Mouse (Mus musculus): ENCODE results near the gene Rasgrp3.
A peak's percentile ranks its signal among the peaks of the same experiment; 100 is the strongest.
"Not testable (repeated sequence)": the region's sequence is repeated elsewhere in the genome, so short reads cannot be mapped to it uniquely, and the experiment has no call there.

The Rasgrp3 gene

DNA sequence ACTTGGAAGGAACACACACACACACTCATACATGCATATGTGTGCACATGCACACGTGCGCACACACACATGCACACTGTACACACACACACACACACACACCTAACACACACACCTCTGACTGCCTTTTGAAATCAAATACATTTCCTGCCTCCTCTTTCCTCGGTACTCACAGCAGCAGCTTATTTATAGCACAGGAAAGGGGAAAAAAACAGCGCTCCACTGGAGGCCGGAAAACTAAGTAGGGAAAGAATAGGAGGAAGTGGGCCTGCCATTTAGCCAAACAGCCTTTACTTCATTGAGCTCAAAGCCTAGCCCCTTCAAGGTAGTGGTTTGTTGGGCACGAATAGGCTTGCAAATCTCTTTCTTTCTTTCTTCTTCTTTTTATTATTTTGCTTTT is at the start of gene Rasgrp3:
Gene Rasgrp3, plus strand, starts transcription at position 298 of the 400 bp plus-strand sequence.
- DNase-seq: peak; percentile 97

DNA sequence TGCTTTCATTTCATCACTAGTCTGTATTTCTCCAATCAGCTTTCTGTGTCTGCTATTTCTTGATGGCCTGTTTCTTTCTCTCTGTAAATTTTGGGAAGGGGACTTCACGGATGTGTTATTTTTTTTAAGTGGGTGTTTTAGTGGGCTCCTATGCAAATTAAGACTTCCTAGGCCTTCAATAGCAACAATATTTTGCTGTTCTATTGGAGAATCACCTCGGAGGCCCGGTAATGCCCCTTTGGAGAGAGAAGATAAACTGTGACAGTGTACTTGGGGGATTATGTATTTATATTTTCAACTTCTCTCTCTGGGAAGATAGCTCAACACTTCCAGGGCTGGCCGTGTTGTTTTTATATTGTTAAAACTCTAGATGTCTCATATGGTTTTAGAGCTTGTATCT is 47.3 kb upstream of the Rasgrp3 start:
- DNase-seq: no peak

DNA sequence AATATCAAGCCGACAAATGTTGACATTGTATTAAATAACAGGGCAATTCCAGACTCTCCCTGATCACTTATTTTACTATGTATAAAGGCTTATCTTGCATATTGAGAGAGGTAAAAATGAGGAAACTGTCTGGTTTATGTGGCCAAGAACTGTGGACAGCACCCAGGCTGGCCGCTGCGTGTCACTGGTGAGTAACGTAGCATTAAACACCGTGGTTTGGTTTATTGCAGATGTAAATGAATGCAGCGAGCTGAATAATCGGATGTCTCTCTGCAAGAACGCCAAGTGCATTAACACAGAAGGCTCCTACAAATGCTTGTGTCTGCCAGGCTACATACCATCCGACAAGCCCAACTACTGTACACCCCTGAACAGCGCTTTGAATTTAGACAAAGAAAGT is 45.6 kb upstream of the Rasgrp3 start:
- DNase-seq: peak; percentile 41

DNA sequence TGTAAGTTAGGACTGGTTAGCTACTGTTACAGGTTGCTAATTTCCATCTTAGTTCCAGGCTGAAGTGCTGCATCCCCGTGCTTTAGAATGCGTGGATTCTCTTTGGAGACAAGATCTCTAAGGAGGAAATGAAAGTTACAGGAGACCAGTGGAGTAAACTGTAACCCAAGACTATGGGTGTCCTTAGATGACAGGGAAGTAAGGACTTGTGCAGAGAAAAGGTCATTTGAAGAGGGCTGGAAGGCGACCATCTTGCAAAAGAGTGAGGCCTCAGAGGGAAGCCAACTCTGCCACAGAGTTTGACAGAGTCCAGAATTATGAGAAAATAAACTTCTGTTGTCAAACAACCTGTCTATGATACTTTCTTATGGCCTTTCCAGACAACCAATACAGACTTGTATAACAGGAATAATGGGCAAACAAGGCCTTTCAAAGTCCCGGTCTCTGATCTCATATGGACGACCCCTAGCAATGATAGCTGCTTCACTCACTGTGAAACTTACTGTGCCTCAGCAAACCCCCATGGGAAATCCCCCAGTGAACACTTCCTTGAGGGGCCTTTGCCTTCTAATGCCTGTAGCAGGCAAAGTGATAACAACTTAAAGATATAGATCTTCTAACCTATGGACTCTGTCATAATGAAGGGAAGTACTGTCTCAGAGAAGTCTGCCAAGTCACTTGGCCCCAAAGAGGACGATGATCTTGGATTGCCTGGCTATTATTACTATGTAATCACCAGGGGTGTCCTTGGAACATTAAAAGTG is 44.1 kb upstream of the Rasgrp3 start:
- peak; percentile 48 for DNase-seq

DNA sequence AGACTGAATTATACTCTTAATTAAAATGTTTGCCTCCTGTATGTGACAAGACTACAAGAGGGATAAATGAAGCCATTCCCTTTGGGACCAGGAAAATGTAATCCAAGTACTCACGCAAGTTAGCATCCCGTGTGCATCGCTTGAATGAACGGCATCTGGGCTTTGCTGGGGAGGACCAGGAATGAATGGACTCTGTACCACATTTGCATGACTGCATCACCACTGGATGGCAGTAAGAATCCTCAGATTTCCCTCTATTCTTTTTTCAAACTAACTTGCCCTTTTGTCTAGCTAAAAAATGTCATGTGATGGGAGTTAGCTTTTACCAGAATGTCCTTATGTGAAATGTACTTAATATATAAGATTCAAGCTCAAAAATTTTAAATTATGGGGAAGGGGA is 29.3 kb upstream of the Rasgrp3 start:
- DNase-seq: peak; percentile 61

DNA sequence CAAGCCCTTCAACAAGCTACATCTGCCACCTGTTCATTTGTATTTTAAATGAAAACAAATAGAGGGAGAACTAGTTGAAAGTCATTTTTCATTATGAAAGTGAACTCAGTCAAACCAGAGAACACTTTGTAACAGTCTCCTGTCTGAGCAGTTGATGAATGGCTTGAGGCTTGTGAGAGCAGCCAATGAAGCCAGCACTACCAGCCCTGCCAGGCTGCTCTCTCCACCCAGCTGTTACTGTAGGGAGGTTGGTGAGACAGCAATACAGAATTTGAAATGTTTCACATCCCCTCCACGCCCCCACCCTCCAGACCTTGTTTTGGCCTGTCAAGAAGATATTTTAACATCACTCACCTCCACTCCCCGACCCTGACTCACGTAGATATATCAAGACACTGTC is 18.8 kb upstream of the Rasgrp3 start:
- peak; percentile 59 for DNase-seq

DNA sequence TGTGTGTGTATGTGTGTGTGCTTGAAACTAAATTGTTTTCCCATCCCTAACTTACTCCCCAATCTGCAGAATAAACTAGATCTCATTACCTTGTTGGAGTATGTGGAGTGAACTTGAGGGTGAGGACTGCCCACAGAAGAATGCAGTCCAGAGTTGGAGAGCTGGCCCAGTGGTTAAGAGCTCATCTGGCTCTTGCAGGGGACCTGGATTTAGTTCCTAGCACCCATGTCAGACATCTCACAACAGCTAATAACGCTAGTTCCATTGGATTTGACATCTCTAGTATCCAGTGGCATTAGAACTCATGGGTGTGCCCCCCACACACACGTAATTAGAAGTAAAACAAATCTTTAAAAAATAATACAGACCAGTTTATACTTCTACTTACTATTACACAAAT is 1.5 kb upstream of the Rasgrp3 start:
- peak; percentile 59 for DNase-seq

DNA sequence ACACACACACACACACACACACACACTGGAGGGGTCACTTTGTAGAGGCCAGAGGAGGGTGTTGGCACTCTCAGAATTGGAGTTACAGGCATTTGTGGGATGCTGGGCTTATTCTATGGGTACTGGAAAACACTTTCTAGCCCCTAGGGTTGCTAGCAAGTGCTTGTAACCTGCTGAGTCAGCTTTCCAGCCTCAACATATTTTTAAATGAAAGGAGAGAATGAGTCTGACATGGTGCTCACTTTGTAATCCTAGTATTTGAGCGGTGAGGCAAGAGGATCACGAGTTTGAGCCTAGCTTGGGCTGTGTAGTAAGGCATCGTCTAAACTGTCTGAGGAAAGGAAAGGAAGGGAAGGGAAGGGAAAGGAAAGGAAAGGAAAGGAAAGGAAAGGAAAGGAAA is 825 bp upstream of the Rasgrp3 start:
- DNase-seq: peak; percentile 46

DNA sequence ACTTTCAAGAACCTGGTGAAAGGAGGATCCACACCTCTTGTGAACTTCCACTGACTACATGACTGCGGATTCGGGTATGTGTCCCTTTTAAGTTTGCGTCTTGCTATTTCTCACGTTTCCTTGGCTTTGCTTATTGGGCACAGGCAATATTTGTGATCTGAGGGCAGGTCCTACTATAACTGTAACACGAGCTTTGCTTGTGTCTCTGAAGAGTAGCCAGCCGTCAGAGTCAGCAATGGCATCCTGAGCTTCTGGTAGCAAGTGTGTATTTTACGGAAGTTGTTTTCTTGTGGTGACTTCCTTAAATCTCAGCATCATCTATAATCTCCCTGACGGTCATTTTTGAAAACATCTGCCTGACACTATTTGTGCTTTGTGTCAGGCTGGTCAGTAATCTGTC is 399 bp downstream of the Rasgrp3 start:
- peak; percentile 93 for DNase-seq

DNA sequence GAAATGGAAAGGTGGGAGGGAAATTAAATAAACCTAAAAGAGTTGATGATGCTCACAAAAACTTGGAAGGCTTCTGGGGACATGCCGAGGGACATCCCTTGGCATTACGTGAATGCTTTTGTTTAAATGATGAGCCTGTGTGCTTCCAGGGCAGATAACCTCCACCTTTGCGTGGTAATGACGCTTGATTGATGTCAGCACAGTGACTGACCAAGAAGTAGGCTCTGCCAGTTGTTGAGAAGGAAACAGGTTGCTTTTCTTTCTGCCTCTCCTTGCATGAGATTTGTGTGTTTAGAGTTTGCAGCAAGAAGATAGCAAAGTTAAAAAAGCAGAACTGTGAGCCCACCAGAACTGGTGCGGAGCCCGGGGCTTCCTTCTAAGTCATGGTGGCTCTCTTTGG is 1.1 kb downstream of the Rasgrp3 start:
- peak; percentile 87 for DNase-seq

DNA sequence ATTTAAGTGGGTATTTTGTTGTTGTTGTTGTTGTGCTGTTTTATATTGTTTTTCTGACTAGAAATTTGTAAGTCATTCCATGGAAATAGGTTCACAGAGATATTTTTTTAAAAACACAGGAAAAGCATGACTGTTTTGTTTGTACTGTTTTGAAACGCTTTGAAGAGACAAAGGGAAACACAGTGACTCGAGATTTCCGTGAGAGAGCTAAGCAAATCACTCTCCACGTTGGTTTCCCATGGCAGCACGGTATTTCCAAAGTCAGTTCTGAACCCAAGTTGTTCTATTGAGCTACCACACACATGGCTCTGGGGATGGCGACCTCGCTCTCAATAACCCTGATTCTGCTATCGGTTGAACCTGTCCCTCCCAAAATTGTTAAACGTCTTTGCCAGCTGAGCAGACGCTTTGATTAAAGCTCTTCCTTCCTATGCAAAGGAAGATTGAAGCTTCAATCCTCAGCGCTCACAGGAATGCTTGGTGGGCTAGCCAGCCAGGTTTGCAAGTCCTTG is 1.6 kb downstream of the Rasgrp3 start:
- DNase-seq: peak; percentile 91

DNA sequence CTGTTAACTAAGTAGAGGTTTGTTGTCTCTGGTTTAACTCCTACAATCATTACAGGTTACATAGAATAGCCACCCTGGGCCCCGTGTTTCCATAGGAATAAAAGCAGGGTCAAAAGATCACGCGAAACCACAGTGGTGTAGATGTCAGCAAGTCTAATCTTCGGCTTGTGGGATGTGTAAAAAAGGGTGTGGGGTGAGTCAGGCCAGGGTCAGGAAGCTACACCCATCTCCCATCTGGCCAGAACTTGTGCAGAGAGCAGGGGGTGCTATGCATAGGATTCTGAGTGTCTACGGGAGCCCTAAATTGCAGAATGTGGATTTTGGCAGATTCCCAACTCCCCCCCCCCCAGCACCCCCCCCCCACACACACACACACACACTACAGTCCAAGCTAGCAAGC is 2.5 kb downstream of the Rasgrp3 start:
- peak; percentile 97 for DNase-seq

DNA sequence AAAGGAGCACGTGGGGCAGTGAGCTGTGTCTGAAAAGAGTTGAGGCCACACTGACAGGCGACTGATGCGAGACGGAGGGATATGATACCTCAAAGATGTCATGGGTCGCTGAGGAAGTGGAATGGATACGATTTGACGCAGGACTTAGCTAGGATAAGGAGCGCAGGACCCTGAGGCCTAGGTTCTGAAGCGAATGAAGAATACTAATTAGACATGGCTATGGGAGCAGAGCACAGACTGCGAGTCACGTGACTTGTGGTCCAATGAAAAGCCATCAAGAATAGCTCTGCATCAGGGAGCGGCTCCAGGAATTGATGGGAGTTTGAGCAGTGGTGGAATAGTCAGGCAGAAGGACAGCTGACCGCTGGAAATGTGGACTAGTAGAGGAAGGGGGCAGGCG is 3.4 kb downstream of the Rasgrp3 start:
- peak; percentile 88 for DNase-seq

DNA sequence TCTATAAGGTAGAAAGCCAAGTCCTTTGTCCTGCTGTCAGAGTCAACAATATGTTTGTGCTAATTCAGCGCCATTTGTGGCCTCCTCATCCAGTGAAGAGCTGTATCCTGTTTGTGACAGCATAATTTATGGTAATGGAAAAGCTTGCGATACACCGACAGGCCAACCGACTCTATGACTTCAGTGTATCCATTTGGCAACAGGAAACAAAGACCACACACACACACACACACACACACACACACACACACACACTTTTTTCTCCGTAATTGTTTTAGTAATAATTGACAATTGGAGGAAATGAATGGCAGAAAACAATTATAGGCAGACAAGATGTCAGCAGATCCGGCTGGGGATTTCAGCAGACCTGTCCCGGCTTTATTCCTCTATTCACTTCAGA is 4.9 kb downstream of the Rasgrp3 start:
- DNase-seq: peak; percentile 93

DNA sequence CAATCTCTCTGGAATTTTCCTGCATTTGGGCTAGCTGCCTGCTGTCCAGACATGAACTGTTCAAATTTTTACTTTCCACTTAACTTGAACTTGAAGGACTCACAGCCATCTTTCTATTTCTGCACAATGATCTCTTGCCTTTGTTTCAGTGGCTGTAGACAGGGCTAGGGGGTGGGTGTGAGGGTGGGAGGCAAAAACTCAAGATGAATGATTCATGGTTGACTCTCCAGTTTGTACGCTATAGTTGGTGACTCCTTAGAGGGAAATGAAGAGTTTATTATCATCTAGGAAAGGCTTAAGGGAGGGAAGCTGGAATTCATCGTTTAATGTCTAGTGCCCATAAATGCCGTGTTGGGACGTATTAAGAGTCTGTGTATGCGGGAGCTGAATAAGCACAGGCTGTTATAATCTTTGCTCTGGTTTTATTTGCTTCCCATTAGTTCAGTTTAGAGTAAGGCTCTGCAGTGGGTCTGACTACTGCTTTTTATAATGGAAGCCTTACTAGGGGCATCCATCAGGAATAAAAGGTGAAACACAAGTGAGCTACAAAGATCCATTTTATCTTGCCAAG is 5.6 kb downstream of the Rasgrp3 start:
- peak; percentile 33 for DNase-seq

DNA sequence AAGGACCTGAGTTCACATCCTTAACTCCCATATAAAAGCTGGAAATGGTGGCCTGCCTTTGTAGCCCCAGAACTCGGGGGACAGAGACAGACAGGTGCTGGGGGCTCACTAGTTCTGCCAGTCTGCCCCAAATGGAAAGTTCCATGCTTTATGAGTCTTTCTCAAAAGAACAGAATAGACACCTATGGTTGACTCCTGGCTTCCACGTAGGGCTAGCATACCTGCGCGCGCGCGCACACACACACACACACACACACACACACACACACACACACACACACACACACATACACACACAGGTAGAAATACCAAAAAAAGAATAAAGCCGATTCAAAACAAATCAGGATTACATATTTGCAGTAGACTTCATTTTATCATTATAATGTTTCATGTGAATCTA is 6.7 kb downstream of the Rasgrp3 start:
- peak; percentile 73 for DNase-seq

DNA sequence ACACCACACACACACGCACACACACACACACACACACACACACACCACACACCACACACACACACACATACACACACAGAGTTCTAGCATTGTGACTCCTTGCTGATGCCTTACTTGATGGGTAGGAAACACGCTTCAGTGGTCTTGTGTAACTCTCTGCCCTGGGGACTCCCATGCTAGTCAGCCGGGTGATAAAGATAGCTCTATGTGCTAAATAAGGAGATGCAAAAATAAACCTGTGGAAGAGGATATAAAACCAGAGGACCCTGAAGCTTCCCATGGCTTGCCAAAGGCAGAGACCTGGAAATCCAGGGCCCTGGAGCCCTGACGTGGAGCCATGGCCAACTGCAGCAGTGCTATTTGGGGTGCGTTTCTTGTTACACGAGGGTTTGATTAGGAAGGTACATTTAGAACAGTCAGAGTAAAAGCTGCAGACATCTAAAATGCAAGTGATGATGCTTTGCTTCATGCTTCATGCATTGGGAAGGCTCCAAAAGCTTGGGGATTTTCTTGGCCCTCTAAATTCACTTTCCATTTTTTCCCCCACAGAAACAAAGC is 7.4 kb downstream of the Rasgrp3 start:
- DNase-seq: peak; percentile 96

DNA sequence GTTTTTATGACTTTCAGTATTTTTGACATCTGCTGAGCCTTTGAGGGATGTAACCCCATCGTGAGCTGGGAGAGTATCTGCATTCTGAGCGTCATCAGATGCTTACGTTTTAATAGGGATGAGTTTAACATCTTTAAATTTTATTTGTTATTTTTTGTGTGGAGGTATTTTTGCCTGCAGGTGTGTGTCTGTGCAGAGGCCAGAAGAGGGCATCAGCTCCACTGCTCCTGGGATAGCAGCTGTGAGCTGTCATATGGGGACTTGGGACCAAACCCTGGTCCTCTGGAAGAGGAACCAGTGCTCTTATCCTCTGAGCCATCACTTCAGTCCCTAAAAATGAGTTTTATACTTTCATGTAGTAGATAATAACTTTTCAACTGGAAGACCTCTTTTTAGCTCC is 12.6 kb downstream of the Rasgrp3 start:
- peak; percentile 69 for DNase-seq

DNA sequence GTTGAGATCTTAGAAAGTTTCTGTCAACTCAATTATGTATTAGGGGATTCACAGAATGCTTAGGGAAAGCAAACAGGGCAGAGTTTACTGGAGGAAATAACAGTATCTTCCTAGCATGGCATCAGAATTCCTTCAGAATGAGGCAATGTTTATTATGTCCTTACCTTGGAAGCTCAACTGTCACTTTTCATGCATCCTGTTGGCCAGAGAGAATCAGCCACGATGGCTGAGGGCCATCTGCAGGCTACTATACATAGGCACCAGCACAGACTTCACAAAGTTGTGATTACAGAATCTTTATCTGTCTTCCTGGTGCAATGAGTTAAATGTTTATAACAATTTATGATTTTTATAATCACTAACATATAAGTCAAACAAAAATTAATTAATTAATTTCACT is 13.3 kb downstream of the Rasgrp3 start:
- DNase-seq: no peak

DNA sequence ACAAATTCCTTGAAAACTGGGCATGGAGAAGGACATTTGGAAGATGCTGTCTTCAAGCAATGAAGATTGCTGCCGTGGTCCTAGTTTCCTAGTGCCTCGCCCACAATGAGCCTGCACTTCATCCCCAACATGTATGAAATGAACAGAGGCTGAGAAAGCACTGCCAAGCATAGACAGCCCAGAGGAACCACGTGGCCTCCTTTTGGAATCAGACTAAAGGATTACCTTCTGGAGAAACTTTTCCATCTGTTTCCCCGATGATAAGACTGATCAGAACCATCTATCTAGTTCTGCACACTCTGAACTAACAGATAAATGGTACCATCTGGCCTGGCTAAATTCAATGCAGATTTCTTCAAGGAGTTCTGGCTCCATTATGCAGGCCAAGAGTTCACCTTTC is 16.6 kb downstream of the Rasgrp3 start:
- DNase-seq: no peak

DNA sequence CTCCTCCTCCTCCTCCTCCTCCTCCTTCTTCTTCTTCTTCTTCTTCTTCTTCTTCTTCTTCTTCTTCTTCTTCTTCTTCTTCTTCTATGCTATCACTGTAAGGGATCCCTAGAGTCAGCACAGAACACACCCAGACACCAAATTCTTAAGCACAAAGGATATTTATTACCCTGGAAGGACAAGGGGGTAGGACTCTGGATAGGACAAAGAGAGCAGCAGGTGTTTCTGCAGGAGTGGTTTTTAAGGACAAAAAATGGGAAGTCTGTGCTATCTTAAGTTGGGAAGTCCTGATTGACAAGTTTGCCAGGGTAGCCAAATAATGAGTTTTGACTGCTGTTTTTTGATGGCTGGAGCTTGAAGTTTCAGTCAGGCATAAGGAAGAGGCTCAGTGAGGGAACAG is 17.9 kb downstream of the Rasgrp3 start:
- DNase-seq: no peak

DNA sequence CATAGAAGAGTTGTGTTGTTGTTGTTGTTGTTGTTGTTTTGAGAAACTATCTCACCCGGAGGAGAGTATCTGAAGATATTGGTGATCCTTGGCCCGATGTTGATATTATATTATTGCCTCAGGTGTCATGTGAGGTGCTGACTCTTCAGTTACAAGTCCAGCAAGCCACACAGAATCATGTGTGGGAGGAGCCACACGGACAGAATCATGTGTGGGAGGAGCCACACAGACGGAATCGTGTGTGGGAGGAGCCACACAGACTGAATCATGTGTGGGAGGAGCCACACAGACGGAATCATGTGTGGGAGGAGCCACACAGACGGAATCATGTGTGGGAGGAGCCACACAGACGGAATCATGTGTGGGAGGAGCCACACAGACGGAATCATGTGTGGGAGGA is 20.4 kb downstream of the Rasgrp3 start:
- not testable (repeated sequence) for DNase-seq

DNA sequence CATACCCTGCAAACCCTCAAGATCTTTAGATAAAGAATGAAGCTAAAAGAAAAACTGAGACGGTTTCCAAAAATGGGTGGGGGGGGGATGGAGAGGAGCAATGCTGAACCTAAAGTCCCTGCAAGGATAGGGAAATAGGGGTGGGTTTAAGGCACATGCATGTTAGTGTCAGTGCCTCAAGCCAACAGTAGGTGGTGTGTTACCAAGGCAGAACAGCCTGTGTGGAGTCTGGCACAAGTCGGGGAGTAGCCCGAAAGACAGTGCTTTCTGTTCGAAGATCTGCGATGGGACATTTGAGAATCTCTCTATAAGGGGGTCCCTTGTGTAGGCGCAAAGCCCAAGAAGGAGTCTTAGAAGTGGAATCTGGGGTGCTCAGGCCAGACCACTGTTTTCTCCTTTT is 24.9 kb downstream of the Rasgrp3 start:
- DNase-seq: peak; percentile 91

DNA sequence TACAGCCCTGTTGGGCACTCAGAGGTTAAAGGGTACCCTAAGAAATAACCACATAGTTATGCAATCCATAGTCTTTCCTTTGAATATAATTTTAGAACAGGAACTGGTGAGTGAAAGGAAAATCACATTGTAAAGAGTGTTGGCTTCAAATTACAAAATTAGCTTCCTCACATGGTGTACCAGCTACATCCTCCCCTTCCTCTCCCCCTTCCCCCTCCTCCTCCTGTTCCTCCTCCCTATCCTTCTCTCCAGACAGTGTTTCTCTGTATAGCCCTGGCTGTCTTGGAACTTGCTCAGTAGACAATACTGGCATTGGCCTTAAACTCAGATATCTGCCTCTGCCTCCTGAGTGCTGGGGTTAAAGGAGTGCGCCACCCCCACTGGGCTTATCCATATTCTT is 26.1 kb downstream of the Rasgrp3 start:
- peak; percentile 93 for DNase-seq
